Mouse (Mus musculus) midbrain, embryonic 14.5 days (tissue): ENCODE results near the gene Nrde2. TPM values are rescaled to one million over a fixed set of nuclear protein-coding genes. Genes with fewer than 3 reads are reported as not detected.

Source experiments
- ATAC-seq: fragments of 200-750 bp; cut with Nextera tagmentation; 2 replicates; pipeline ENCODE4 v1.8.0; 2017; ENCODE audit warnings: moderate number of reproducible peaks, moderate library complexity; ENCODE audit not compliant: low FRiP score, low TSS enrichment
- DNase-seq: peaks from one replicate; pipeline ENCODE4 v3.0.0-alpha.2; 2015
- H3K27ac ChIP-seq: fragments of 300-500 bp; sonication (generic); replicated peaks from 2 replicates; pipeline ENCODE4 v1.5.1; 2014; ENCODE audit warnings: mild to moderate bottlenecking, low read depth, low read length, moderate library complexity
- H3K27me3 ChIP-seq: fragments of 300-500 bp; sonication (generic); 2 replicates; pipeline ENCODE4 v1.6.1; 2014; ENCODE audit warnings: low read length, control low read depth, mixed read lengths; ENCODE audit not compliant: control insufficient read depth, insufficient read depth
- H3K36me3 ChIP-seq: fragments of 300-500 bp; sonication (generic); 2 replicates; pipeline ENCODE4 v1.6.1; 2014; ENCODE audit warnings: low read length, control low read depth; ENCODE audit not compliant: control insufficient read depth, insufficient read depth
- H3K4me1 ChIP-seq: fragments of 300-500 bp; sonication (generic); 2 replicates; pipeline ENCODE4 v1.6.1; 2014; ENCODE audit warnings: mild to moderate bottlenecking, antibody characterized with exemption, low read length, control low read depth; ENCODE audit not compliant: control insufficient read depth, insufficient read depth
- H3K4me2 ChIP-seq: fragments of 300-500 bp; sonication (generic); 2 replicates; pipeline ENCODE4 v1.6.1; 2014; ENCODE audit warnings: mild to moderate bottlenecking, low read length, moderate library complexity
- H3K4me3 ChIP-seq: fragments of 300-500 bp; sonication (generic); replicated peaks from 2 replicates; pipeline ENCODE4 v1.5.1; 2014; ENCODE audit warnings: low read depth, low read length
- H3K9ac ChIP-seq: fragments of 300-500 bp; sonication (generic); replicated peaks from 2 replicates; pipeline ENCODE4 v1.6.1; 2014; ENCODE audit warnings: mild to moderate bottlenecking, low read length, moderate library complexity
- H3K9me3 ChIP-seq: fragments of 300-500 bp; sonication (generic); 2 replicates; pipeline ENCODE4 v1.6.1; 2016; ENCODE audit warnings: low read length, control low read depth, mixed read lengths; ENCODE audit not compliant: control insufficient read depth
- WGBS: fragments of 180-500 bp; shearing (Covaris S2); extraction: QIAGEN DNeasy Blood & Tissue Kit; methylation state at CpG from one replicate; pipeline ENCODE4 v1.1.7; 2014; 5-methylcytosine and 5-hydroxymethylcytosine counted together
- polyA plus RNA-seq: library from polyadenylated mRNA; unstranded; fragments of >200 nt; fragmentation: Nextera tagmentation; extraction: Ambion mirVana; gene quantifications from 2 replicates; pipeline ENCODE4 v1.2.1, GENCODE M21; 2014

Gene Nrde2
- polyA plus RNA-seq, 1 experiment from 2014 or later: 14.1 TPM

- under 1% methylated on average over 76 of the region's 86 CpGs for WGBS
- Histone ChIP-seq H3K9me3 (no peaks in the 10 kb centered on the region), H3K27ac (peak overlapping the region; percentile 88), H3K4me1 (peaks cover 10% of the 10 kb centered on the region), H3K4me3 (peak overlapping the region; percentile 99), H3K27me3 (no peaks in the 10 kb centered on the region), H3K36me3 (peaks cover 28% of the 10 kb centered on the region), H3K4me2 (peak overlapping the region; percentile 90), H3K9ac (peak overlapping the region; percentile 97)
- ATAC-seq: peak; percentile 62
- peak; percentile 72 for DNase-seq
These were observed 40.6 kb upstream of the Nrde2 start for GRCm38 (mm10) chr12:100199891-100200644.

GRCm38 (mm10) chr12:100198967-100199660 is 39.7 kb upstream of the Nrde2 start, which contains the start of gene Calm1:
Gene Calm1 (plus strand): TSS chr12:100199435.
- H3K4me2 ChIP-seq: peak within 1 kb of the TSS; percentile 90
- H3K4me3 ChIP-seq: peak within 1 kb of the TSS; percentile 99
- H3K27ac ChIP-seq: peak within 1 kb of the TSS; percentile 88
- H3K27me3 ChIP-seq: no peaks in the 10 kb centered on the region
- DNase-seq (peak; percentile 97), ATAC-seq (peak; percentile 88)
- no peaks in the 10 kb centered on the region for H3K9me3 ChIP-seq
- peaks cover 10% of the 10 kb centered on the region for H3K4me1 ChIP-seq
- WGBS: under 1% methylated on average over 58 of the region's 58 CpGs
- H3K36me3 ChIP-seq: peaks cover 19% of the 10 kb centered on the region
- H3K9ac ChIP-seq: peak within 1 kb of the TSS; percentile 97

- DNase-seq: no peak
- Histone ChIP-seq H3K9ac (no peak overlapping the region), H3K36me3 (no peaks in the 10 kb centered on the region), H3K4me2 (no peak overlapping the region), H3K9me3 (no peaks in the 10 kb centered on the region), H3K4me3 (no peak overlapping the region), H3K27me3 (no peaks in the 10 kb centered on the region), H3K4me1 (no peaks in the 10 kb centered on the region), H3K27ac (no peak overlapping the region)
- ATAC-seq: no peak
- WGBS: 72% methylated on average over 7 of the region's 7 CpGs
These were observed 37.3 kb upstream of the Nrde2 start for GRCm38 (mm10) chr12:100196786-100197185.

- Histone ChIP-seq H3K27ac (no peak overlapping the region), H3K4me1 (no peaks in the 10 kb centered on the region), H3K36me3 (no peaks in the 10 kb centered on the region), H3K9me3 (no peaks in the 10 kb centered on the region), H3K27me3 (no peaks in the 10 kb centered on the region), H3K4me2 (no peak overlapping the region), H3K9ac (no peak overlapping the region), H3K4me3 (no peak overlapping the region)
- no peak for ATAC-seq
- 93% methylated on average over 1 of the region's 1 CpGs for WGBS
- DNase-seq: no peak
These were observed 34.7 kb upstream of the Nrde2 start for GRCm38 (mm10) chr12:100194181-100194580.

- H3K27ac ChIP-seq: no peak overlapping the region
- 92% methylated on average over 6 of the region's 6 CpGs for WGBS
- no peaks in the 10 kb centered on the region for H3K27me3 ChIP-seq
- no peaks in the 10 kb centered on the region for H3K9me3 ChIP-seq
- DNase-seq (no peak), ATAC-seq (no peak)
- H3K36me3 ChIP-seq: no peaks in the 10 kb centered on the region
- H3K4me1 ChIP-seq: peaks cover 10% of the 10 kb centered on the region
- H3K9ac ChIP-seq: no peak overlapping the region
- no peak overlapping the region for H3K4me3 ChIP-seq
- no peak overlapping the region for H3K4me2 ChIP-seq
These were observed 31.3 kb upstream of the Nrde2 start for GRCm38 (mm10) chr12:100190802-100191201.

- Histone ChIP-seq H3K4me3 (peak overlapping the region; percentile 64), H3K4me2 (peak overlapping the region; percentile 89), H3K27me3 (no peaks in the 10 kb centered on the region), H3K4me1 (peaks cover 14% of the 10 kb centered on the region), H3K9ac (peak overlapping the region; percentile 59), H3K36me3 (no peaks in the 10 kb centered on the region), H3K27ac (peak overlapping the region; percentile 99), H3K9me3 (no peaks in the 10 kb centered on the region)
- 3% methylated on average over 29 of the region's 29 CpGs for WGBS
- ATAC-seq: no peak
- DNase-seq: peak; percentile 63
These were observed 28.4 kb upstream of the Nrde2 start for GRCm38 (mm10) chr12:100187756-100188430.

GRCm38 (mm10) chr12:100187013-100187755 is 27.7 kb upstream of the Nrde2 start:
- ATAC-seq: peak; percentile 99
- Histone ChIP-seq H3K9me3 (no peaks in the 10 kb centered on the region), H3K27ac (peak overlapping the region; percentile 99), H3K27me3 (no peaks in the 10 kb centered on the region), H3K4me1 (peaks cover 14% of the 10 kb centered on the region), H3K9ac (peak overlapping the region; percentile 93), H3K36me3 (no peaks in the 10 kb centered on the region), H3K4me2 (peak overlapping the region; percentile 89), H3K4me3 (peak overlapping the region; percentile 64)
- WGBS: under 1% methylated on average over 52 of the region's 52 CpGs
- DNase-seq: peak; percentile 100

GRCm38 (mm10) chr12:100186376-100186775 is 26.9 kb upstream of the Nrde2 start:
- peak overlapping the region; percentile 99 for H3K27ac ChIP-seq
- H3K9ac ChIP-seq: peak overlapping the region; percentile 93
- no peaks in the 10 kb centered on the region for H3K27me3 ChIP-seq
- H3K4me1 ChIP-seq: peaks cover 14% of the 10 kb centered on the region
- no peaks in the 10 kb centered on the region for H3K36me3 ChIP-seq
- peak overlapping the region; percentile 64 for H3K4me3 ChIP-seq
- H3K9me3 ChIP-seq: no peaks in the 10 kb centered on the region
- 1% methylated on average over 6 of the region's 6 CpGs for WGBS
- ATAC-seq (no peak), DNase-seq (peak; percentile 75)
- H3K4me2 ChIP-seq: peak overlapping the region; percentile 89
